Mouse (Mus musculus): ENCODE measurements around the gene Cemip. TPM values are rescaled to one million over a fixed set of nuclear protein-coding genes. Genes with fewer than 3 reads are reported as not detected.

Cemip gene
- polyA plus RNA-seq, 1 experiment: 11.2 TPM

- H3ac ChIP-seq (ENCODE audit: control insufficient read depth, insufficient read length): no peak overlapping the region
- H3K79me2 ChIP-seq (ENCODE audit: control insufficient read depth, insufficient read depth): no peaks in the 10 kb centered on the region
- no peak for TF ChIP-seq TCF3 (IDR thresholded peaks at IDR 0.05; ENCODE audit: insufficient read length, low read depth)
- TF ChIP-seq E2F4 (IDR thresholded peaks at IDR 0.05; ENCODE audit: insufficient read depth): no peak
- no peak for TF ChIP-seq MAX (IDR thresholded peaks at IDR 0.05; ENCODE audit: low read depth)
- TF ChIP-seq CEBPB (IDR thresholded peaks at IDR 0.05; ENCODE audit: insufficient read depth, poor library complexity, severe bottlenecking): no peak
- no peak for TF ChIP-seq MYOD1 (IDR thresholded peaks at IDR 0.05; ENCODE audit: control insufficient read depth in 1 of 3, insufficient read length in 2 of 3, low read depth in 2 of 3)
- no peak for TF ChIP-seq SRF (IDR thresholded peaks at IDR 0.05; ENCODE audit: control insufficient read depth, insufficient read length, low read depth)
- TF ChIP-seq POLR2AphosphoS2 (IDR thresholded peaks at IDR 0.05; ENCODE audit: insufficient read length, low read depth): no peak
- TF ChIP-seq REST (IDR thresholded peaks at IDR 0.05; ENCODE audit: insufficient read depth, insufficient read length): no peak
- no peak for TF ChIP-seq POLR2A (IDR thresholded peaks at IDR 0.05; ENCODE audit: insufficient read length, low read depth)
- no peak for TF ChIP-seq MYOG (IDR thresholded peaks at IDR 0.05; ENCODE audit: control insufficient read depth in 1 of 3, insufficient read depth in 1 of 3, insufficient read length in 2 of 3, low read depth in 2 of 3)
- TF ChIP-seq TCF12 (IDR thresholded peaks at IDR 0.05; ENCODE audit: insufficient read depth, poor library complexity, severe bottlenecking): no peak
- TF ChIP-seq USF1 (IDR thresholded peaks at IDR 0.05; ENCODE audit: low read depth): no peak
- no peaks in the 10 kb centered on the region for H3K27me3 ChIP-seq (ENCODE audit: control insufficient read depth, insufficient read depth, insufficient read length)
- no peaks in the 10 kb centered on the region for H3K36me3 ChIP-seq (ENCODE audit: control insufficient read depth, insufficient read depth)
- H3K4me2 ChIP-seq (ENCODE audit: low read depth): peak overlapping the region; percentile 12
- no peak overlapping the region for H3K4me3 ChIP-seq
Measured at GRCm38 (mm10) chr7:84051423-84051822, 34.9 kb downstream of the Cemip start.

GRCm38 (mm10) chr7:84045546-84045945 is 40.8 kb downstream of the Cemip start:
- no peak overlapping the region for H3K4me2 ChIP-seq (ENCODE audit: low read depth)
- no peak overlapping the region for H3ac ChIP-seq (ENCODE audit: control insufficient read depth, insufficient read length)
- no peak for TF ChIP-seq POLR2AphosphoS2 (IDR thresholded peaks at IDR 0.05; ENCODE audit: insufficient read length, low read depth)
- TF ChIP-seq TCF3 (IDR thresholded peaks at IDR 0.05; ENCODE audit: insufficient read length, low read depth): no peak
- no peak for TF ChIP-seq POLR2A (IDR thresholded peaks at IDR 0.05; ENCODE audit: insufficient read length, low read depth)

GRCm38 (mm10) chr7:84044581-84045290 is 41.6 kb downstream of the Cemip start:
- no peak overlapping the region for H3K4me3 ChIP-seq
- H3ac ChIP-seq (ENCODE audit: control insufficient read depth, insufficient read length): no peak overlapping the region
- no peaks in the 10 kb centered on the region for H3K36me3 ChIP-seq (ENCODE audit: control insufficient read depth, insufficient read depth)
- H3K79me2 ChIP-seq (ENCODE audit: control insufficient read depth, insufficient read depth): no peaks in the 10 kb centered on the region
- H3K4me2 ChIP-seq (ENCODE audit: low read depth): no peak overlapping the region
- TF ChIP-seq MYOD1 (IDR thresholded peaks at IDR 0.05; ENCODE audit: control insufficient read depth in 1 of 3, insufficient read length in 2 of 3, low read depth in 2 of 3): peak in 1 of 3 experiments; percentile 8
- TF ChIP-seq MAX (IDR thresholded peaks at IDR 0.05; ENCODE audit: low read depth): no peak
- H3K27me3 ChIP-seq (ENCODE audit: control insufficient read depth, insufficient read depth, insufficient read length): no peaks in the 10 kb centered on the region

More at GRCm38 (mm10) chr7:84045546-84045945, 40.8 kb downstream of the Cemip start:
- H3K4me3 ChIP-seq: no peak overlapping the region
- no peaks in the 10 kb centered on the region for H3K36me3 ChIP-seq (ENCODE audit: control insufficient read depth, insufficient read depth)
- H3K79me2 ChIP-seq (ENCODE audit: control insufficient read depth, insufficient read depth): no peaks in the 10 kb centered on the region
- no peaks in the 10 kb centered on the region for H3K27me3 ChIP-seq (ENCODE audit: control insufficient read depth, insufficient read depth, insufficient read length)

GRCm38 (mm10) chr7:84042726-84043125 is 43.6 kb downstream of the Cemip start:
- H3ac ChIP-seq (ENCODE audit: control insufficient read depth, insufficient read length): no peak overlapping the region
- no peak for TF ChIP-seq E2F4 (IDR thresholded peaks at IDR 0.05; ENCODE audit: insufficient read depth)
- no peak for TF ChIP-seq MYOG (IDR thresholded peaks at IDR 0.05; ENCODE audit: control insufficient read depth in 1 of 3, insufficient read depth in 1 of 3, insufficient read length in 2 of 3, low read depth in 2 of 3)
- TF ChIP-seq MAX (IDR thresholded peaks at IDR 0.05; ENCODE audit: low read depth): no peak
- no peak for TF ChIP-seq SRF (IDR thresholded peaks at IDR 0.05; ENCODE audit: control insufficient read depth, insufficient read length, low read depth)
- no peak for TF ChIP-seq CEBPB (IDR thresholded peaks at IDR 0.05; ENCODE audit: insufficient read depth, poor library complexity, severe bottlenecking)
- TF ChIP-seq POLR2A (IDR thresholded peaks at IDR 0.05; ENCODE audit: insufficient read length, low read depth): no peak
- TF ChIP-seq USF1 (IDR thresholded peaks at IDR 0.05; ENCODE audit: low read depth): no peak
- TF ChIP-seq REST (IDR thresholded peaks at IDR 0.05; ENCODE audit: insufficient read depth, insufficient read length): no peak
- TF ChIP-seq TCF12 (IDR thresholded peaks at IDR 0.05; ENCODE audit: insufficient read depth, poor library complexity, severe bottlenecking): no peak
- TF ChIP-seq MYOD1 (IDR thresholded peaks at IDR 0.05; ENCODE audit: control insufficient read depth in 1 of 3, insufficient read length in 2 of 3, low read depth in 2 of 3): no peak
- no peaks in the 10 kb centered on the region for H3K36me3 ChIP-seq (ENCODE audit: control insufficient read depth, insufficient read depth)

GRCm38 (mm10) chr7:84039856-84040522 is 46.3 kb downstream of the Cemip start:
- Histone ChIP-seq H3K36me3 (ENCODE audit: control insufficient read depth, insufficient read depth) (no peaks in the 10 kb centered on the region), H3K4me2 (ENCODE audit: low read depth) (no peak overlapping the region), H3K79me2 (ENCODE audit: control insufficient read depth, insufficient read depth) (no peaks in the 10 kb centered on the region), H3K27me3 (ENCODE audit: control insufficient read depth, insufficient read depth, insufficient read length) (no peaks in the 10 kb centered on the region), H3ac (ENCODE audit: control insufficient read depth, insufficient read length) (no peak overlapping the region), H3K4me3 (no peak overlapping the region)
- TF ChIP-seq POLR2AphosphoS2 (IDR thresholded peaks at IDR 0.05; ENCODE audit: insufficient read length, low read depth) (no peak), POLR2A (IDR thresholded peaks at IDR 0.05; ENCODE audit: insufficient read length, low read depth) (no peak)

More at GRCm38 (mm10) chr7:84042726-84043125, 43.6 kb downstream of the Cemip start:
- H3K27me3 ChIP-seq (ENCODE audit: control insufficient read depth, insufficient read depth, insufficient read length): no peaks in the 10 kb centered on the region
- H3K4me2 ChIP-seq (ENCODE audit: low read depth): no peak overlapping the region
- no peaks in the 10 kb centered on the region for H3K79me2 ChIP-seq (ENCODE audit: control insufficient read depth, insufficient read depth)
- H3K4me3 ChIP-seq: no peak overlapping the region
